32 mouse cellular contexts compared by ENCODE assay signal in the genomic region with DNA sequence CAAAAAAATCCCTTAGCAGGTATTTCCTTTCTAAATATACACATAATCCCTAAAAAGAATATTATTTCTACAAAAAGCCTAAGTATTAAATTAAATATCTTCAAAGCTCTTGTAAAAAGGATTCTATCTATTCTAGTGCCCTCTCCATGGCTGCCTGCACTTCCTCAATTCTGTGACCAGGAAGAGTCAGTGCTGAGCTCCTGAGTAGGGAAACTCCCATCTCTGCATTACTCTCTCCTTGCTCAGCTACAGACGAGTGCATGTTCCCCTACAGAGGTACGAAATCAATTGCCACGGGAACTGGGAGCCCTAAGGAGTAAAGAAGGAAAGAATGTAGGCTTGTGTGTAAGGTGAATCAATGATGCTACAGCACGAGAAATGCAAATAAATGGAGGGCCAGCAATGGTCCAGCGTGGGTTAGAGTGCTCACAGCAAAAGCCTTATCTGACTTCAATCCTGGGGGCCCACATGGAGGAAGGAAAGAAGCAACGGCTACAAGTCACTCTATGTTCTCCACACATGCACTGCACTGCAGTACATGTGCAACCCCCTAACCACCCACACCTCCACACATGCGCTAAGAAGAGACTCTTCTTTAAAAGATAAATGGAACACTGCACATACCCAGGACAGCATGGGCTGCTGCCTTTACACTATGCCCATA. TPM values are rescaled to one million over a fixed set of nuclear protein-coding genes. Genes with fewer than 3 reads are reported as not detected.
DNase-seq lines count a peak whose midpoint lies in the region; ATAC-seq and TF ChIP-seq lines count a peak whose summit lies in the region.
"Had no signal": no experiment of that assay in that cellular context is flagged by ENCODE, and none has a peak within 500 bp of the region (broad histone marks: within the 10 kb centered on the region; RNA-seq: fewer than 3 reads in every experiment).

No protein-coding gene starts in this region.

- TF ChIP-seq RAD21 in CH12.LX (IDR thresholded peaks at IDR 0.05; ENCODE audit: low read depth, low read length), result no peak

- H3K9ac ChIP-seq in CH12.LX (ENCODE audit: insufficient read depth, low read depth), result no peak overlapping the region
- H3K9ac ChIP-seq in liver, embryonic 15.5 days, result no peak overlapping the region
- H3K9ac ChIP-seq in lung, postnatal 0 days (replicated peaks; ENCODE audit: low read depth), result no peak overlapping the region
- H3K9ac ChIP-seq: embryonic facial prominence, embryonic 12.5 days; heart, embryonic 13.5 days; hindbrain, embryonic 15.5 days; kidney, embryonic 15.5 days; lung, embryonic 14.5 days; midbrain, embryonic 13.5 days; stomach, embryonic 15.5 days had no signal

- 22% methylated on average over 7 of the region's 7 CpGs for WGBS in liver, embryonic 15.5 days (ENCODE audit: insufficient replicate concordance)
- 48% methylated on average over 7 of the region's 7 CpGs for WGBS in lung, postnatal 0 days

- H3K36me3 ChIP-seq in CH12.LX (replicated peaks in 1 of 2; ENCODE audit: control insufficient read depth in 1 of 2, insufficient read depth in 1 of 2, low read length in 1 of 2), result no peaks in the 10 kb centered on the region
- H3K36me3 ChIP-seq in liver, embryonic 15.5 days (replicated peaks), result no peaks in the 10 kb centered on the region
- H3K36me3 ChIP-seq in splenic B cell, adult 2 months (ENCODE audit: control insufficient read depth, insufficient read depth, low read length, poor library complexity, severe bottlenecking), result no peaks in the 10 kb centered on the region
- H3K36me3 ChIP-seq in lung, postnatal 0 days (ENCODE audit: insufficient read depth, low read length), result no peaks in the 10 kb centered on the region
- H3K36me3 ChIP-seq: embryonic facial prominence, embryonic 12.5 days; heart, embryonic 13.5 days; hindbrain, embryonic 10.5 days; hindbrain, embryonic 15.5 days; kidney, embryonic 15.5 days; midbrain, embryonic 13.5 days; stomach, embryonic 15.5 days had no signal

- ATAC-seq in common myeloid progenitor, adult 5-6 weeks (replicated peaks; ENCODE audit: low read depth, poor library complexity, severe bottlenecking), result peak; percentile 90
- peak; percentile 42; the same call in 1 of the 2 replicates for ATAC-seq in liver, embryonic 15.5 days (ENCODE audit: insufficient read depth)
- ATAC-seq in lung, postnatal 0 days, result no peak
- ATAC-seq: activated CD4-positive, CD25-positive, alpha-beta regulatory T cell, adult 4 months; forebrain, embryonic 14.5 days; midbrain, embryonic 13.5 days had no signal

- DNase-seq in CH12.LX (ENCODE audit: extremely low read depth), result peak; percentile 58
- DNase-seq in splenic B cell, adult 2 months (ENCODE audit: low read depth, low spot score), result peak; percentile 31
- DNase-seq in lung, postnatal 0 days (ENCODE audit: low spot score), result no peak
- DNase-seq in kidney, postnatal 4 days, result no peak
- DNase-seq in embryo, embryonic 9.5 days (ENCODE audit: extremely low spot score), result no peak
- DNase-seq: adrenal gland, adult 8-10 months; cerebellum, adult 2 months; cerebellum, postnatal 14 days; gastrocnemius, adult 2 months; gastrocnemius, postnatal 36 days; heart, postnatal 10 days; kidney, adult 18-20 months; kidney, postnatal 25 days; left cerebral cortex, postnatal 4 days; lung, embryonic 14.5 days; right cerebral cortex, postnatal 14 days; thymus, postnatal 14 days had no signal

- H3K27ac ChIP-seq in CH12.LX (ENCODE audit: insufficient read depth, low read depth), result no peak overlapping the region
- H3K27ac ChIP-seq in liver, embryonic 15.5 days (replicated peaks), result no peak overlapping the region
- H3K27ac ChIP-seq in lung, postnatal 0 days (ENCODE audit: low read length), result no peak overlapping the region
- H3K27ac ChIP-seq: embryonic facial prominence, embryonic 12.5 days; gastrocnemius, adult 2 months; heart, embryonic 13.5 days; hindbrain, embryonic 10.5 days; hindbrain, embryonic 15.5 days; kidney, embryonic 15.5 days; layer of hippocampus, adult 2 months; left cerebral cortex, adult 2 months; midbrain, embryonic 13.5 days; stomach, embryonic 15.5 days had no signal

- no peak for TF ChIP-seq CTCF in CH12.LX (conservative IDR thresholded peaks at IDR 0.05 in 1 of 2, IDR thresholded peaks at IDR 0.05 in 1 of 2; ENCODE audit: low read depth in 2 of 2, low read length in 2 of 2)
- no peak for TF ChIP-seq CTCF in lung, postnatal 0 days (IDR thresholded peaks at IDR 0.05)

- in situ Hi-C loops in CH12.LX (cut with MboI; ENCODE audit: low pct_ligation_motif_present, low pct_unique_long_range_greater_than_20kb, low sequenced_read_pairs), result no loop called here

- TF ChIP-seq EP300 in CH12.LX (IDR thresholded peaks at IDR 0.05; ENCODE audit: low read length), result no peak
- TF ChIP-seq EP300 in lung, postnatal 0 days (IDR thresholded peaks at IDR 0.05), result no peak

- peaks cover 4 to 20% of the 10 kb centered on the region in 2 experiments; a peak in 3 of 4 replicates for H3K4me1 ChIP-seq in CH12.LX (ENCODE audit: control insufficient read depth in 1 of 2, insufficient read depth in 2 of 2)
- peaks cover 20% of the 10 kb centered on the region for H3K4me1 ChIP-seq in liver, embryonic 15.5 days (replicated peaks)
- H3K4me1 ChIP-seq in lung, postnatal 0 days (ENCODE audit: insufficient read depth, low read depth, low read length), result no peaks in the 10 kb centered on the region
- H3K4me1 ChIP-seq: embryonic facial prominence, embryonic 12.5 days; heart, embryonic 13.5 days; hindbrain, embryonic 10.5 days; hindbrain, embryonic 15.5 days; kidney, embryonic 15.5 days; midbrain, embryonic 13.5 days; stomach, embryonic 15.5 days had no signal

- TF ChIP-seq POLR2A in CH12.LX (IDR thresholded peaks at IDR 0.05; ENCODE audit: low read depth, low read length), result no peak

- H3K4me2 ChIP-seq in CH12.LX (ENCODE audit: insufficient read depth, low read depth, poor library complexity, severe bottlenecking), result peak overlapping the region; percentile 21; the same call in 1 of the 2 replicates
- H3K4me2 ChIP-seq in liver, embryonic 15.5 days, result peak overlapping the region; percentile 16; the same call in 1 of the 2 replicates
- H3K4me2 ChIP-seq in lung, postnatal 0 days (replicated peaks; ENCODE audit: low read depth, low read length), result no peak overlapping the region
- H3K4me2 ChIP-seq: embryonic facial prominence, embryonic 12.5 days; heart, embryonic 13.5 days; hindbrain, embryonic 15.5 days; kidney, embryonic 15.5 days; lung, embryonic 14.5 days; midbrain, embryonic 13.5 days; stomach, embryonic 15.5 days had no signal

- no peaks in the 10 kb centered on the region for H3K9me3 ChIP-seq in CH12.LX (replicated peaks; ENCODE audit: low read length)
- no peaks in the 10 kb centered on the region for H3K9me3 ChIP-seq in liver, embryonic 15.5 days (replicated peaks)
- no peaks in the 10 kb centered on the region for H3K9me3 ChIP-seq in lung, postnatal 0 days (ENCODE audit: low read length)
- H3K9me3 ChIP-seq: embryonic facial prominence, embryonic 12.5 days; heart, embryonic 13.5 days; hindbrain, embryonic 10.5 days; hindbrain, embryonic 15.5 days; kidney, embryonic 15.5 days; midbrain, embryonic 13.5 days; stomach, embryonic 15.5 days had no signal

- H3K4me3 ChIP-seq in CH12.LX (replicated peaks in 1 of 3; ENCODE audit: low read depth in 2 of 3, low read length in 2 of 3, poor library complexity in 1 of 3), result no peak overlapping the region
- no peak overlapping the region for H3K4me3 ChIP-seq in liver, embryonic 15.5 days (replicated peaks)
- H3K4me3 ChIP-seq in lung, postnatal 0 days (ENCODE audit: low read depth, low read length), result no peak overlapping the region
- H3K4me3 ChIP-seq: embryonic facial prominence, embryonic 12.5 days; gastrocnemius, adult 2 months; heart, embryonic 13.5 days; hindbrain, embryonic 10.5 days; hindbrain, embryonic 15.5 days; kidney, embryonic 15.5 days; layer of hippocampus, adult 2 months; left cerebral cortex, adult 2 months; midbrain, embryonic 13.5 days; stomach, embryonic 15.5 days had no signal

- H3K79me2 ChIP-seq in CH12.LX (replicated peaks; ENCODE audit: control insufficient read depth, extremely low read depth, insufficient read depth, poor library complexity, severe bottlenecking), result no peaks in the 10 kb centered on the region

- H3K27me3 ChIP-seq in CH12.LX (replicated peaks), result no peaks in the 10 kb centered on the region
- H3K27me3 ChIP-seq in liver, embryonic 15.5 days, result no peaks in the 10 kb centered on the region
- no peaks in the 10 kb centered on the region for H3K27me3 ChIP-seq in splenic B cell, adult 2 months (ENCODE audit: control insufficient read depth, insufficient read depth, low read length, poor library complexity, severe bottlenecking)
- no peaks in the 10 kb centered on the region for H3K27me3 ChIP-seq in lung, postnatal 0 days (replicated peaks; ENCODE audit: insufficient read depth, low read length)
- H3K27me3 ChIP-seq: embryonic facial prominence, embryonic 12.5 days; heart, embryonic 13.5 days; hindbrain, embryonic 15.5 days; kidney, embryonic 15.5 days; midbrain, embryonic 13.5 days; stomach, embryonic 15.5 days had no signal

- dilution Hi-C loops in CH12.LX (cut with MboI; ENCODE audit: extremely low pct_ligation_motif_present, extremely low pct_unique_long_range_greater_than_20kb, low sequenced_read_pairs), result no loop called here

TF ChIP-seq in CH12.LX, 34 proteins besides CTCF, POLR2A, EP300 and RAD21 (continues in another document):
- TF ChIP-seq RCOR1 (conservative IDR thresholded peaks at IDR 0.05; ENCODE audit: low read depth, low read length) (no peak), GABPA (IDR thresholded peaks at IDR 0.05; ENCODE audit: insufficient replicate concordance, low read depth, low read length) (no peak)

RNA-seq across cellular contexts. Expression of a gene that starts 17.0 kb away (rescaled TPM):
- total RNA-seq in CH12.LX (2012; rRNA removed) (0.04 and 0.08 TPM in 2 replicates), CH12.LX (2014; rRNA removed) (0.35 and 0.49 TPM in 2 replicates)
- polyA plus RNA-seq in CH12.LX (2012; ENCODE audit: insufficient read length, low read depth), result 0.27 and 0.40 TPM in 2 replicates
- 1.3 and 3.7 TPM in 2 replicates for total RNA-seq in common myeloid progenitor, adult 5-6 weeks (2017)
- polyA plus RNA-seq in liver, embryonic 15.5 days (2015; fragmentation: Nextera tagmentation; extraction: Ambion mirVana), result 0.23 and 0.33 TPM in 2 replicates
- 0.11 and 0.17 TPM in 2 replicates for polyA plus RNA-seq in lung, postnatal 0 days (2015; fragmentation: Nextera tagmentation; extraction: Ambion mirVana)
- total RNA-seq: gastrocnemius, adult 2 months; gastrocnemius, postnatal 36 days had no signal
- polyA plus RNA-seq: activated CD4-positive, CD25-positive, alpha-beta regulatory T cell, adult 4 months; small intestine, adult 2 months had no signal

RNA-seq across cellular contexts. Expression of a gene that starts 25.2 kb away (rescaled TPM):
- total RNA-seq in CH12.LX (2012; rRNA removed), result 8.6 and 10.0 TPM in 2 replicates
- total RNA-seq in CH12.LX (2014; rRNA removed), result 7.8 and 8.4 TPM in 2 replicates
- 9.6 and 10.4 TPM in 2 replicates for polyA plus RNA-seq in CH12.LX (2012; ENCODE audit: insufficient read length, low read depth)
- 29.5 and 43.1 TPM in 2 replicates for total RNA-seq in common myeloid progenitor, adult 5-6 weeks (2017)
- 12.2 and 15.2 TPM in 2 replicates for polyA plus RNA-seq in liver, embryonic 15.5 days (2015; fragmentation: Nextera tagmentation; extraction: Ambion mirVana)
- 15.3 and 15.7 TPM in 2 replicates for polyA plus RNA-seq in lung, postnatal 0 days (2015; fragmentation: Nextera tagmentation; extraction: Ambion mirVana)

RNA-seq across cellular contexts. Expression of a gene that starts 41.1 kb away (rescaled TPM):
- total RNA-seq in CH12.LX (2012; rRNA removed), result not detected in 2 replicates
- not detected in 2 replicates for total RNA-seq in CH12.LX (2014; rRNA removed)
- not detected in 2 replicates for polyA plus RNA-seq in CH12.LX (2012; ENCODE audit: insufficient read length, low read depth)
- 7.0 and 9.2 TPM in 2 replicates for total RNA-seq in common myeloid progenitor, adult 5-6 weeks (2017)
- polyA plus RNA-seq in liver, embryonic 15.5 days (2015; fragmentation: Nextera tagmentation; extraction: Ambion mirVana), result 0.07 and 0.08 TPM in 2 replicates
- 0.04 TPM in 1 of 2 replicates, not detected in the other for polyA plus RNA-seq in lung, postnatal 0 days (2015; fragmentation: Nextera tagmentation; extraction: Ambion mirVana)
- total RNA-seq: gastrocnemius, postnatal 36 days; heart, adult 8-10 months; left cerebral cortex, postnatal 4 days had no signal
- polyA plus RNA-seq: hindbrain, embryonic 10.5 days; lung, embryonic 14.5 days; midbrain, embryonic 13.5 days; small intestine, adult 2 months had no signal

Comparison
In these comparisons a context has a peak if more than half of its experiments do, and no peak if none do; other contexts are left out.
1. DNase-seq: peak in CH12.LX (single experiment) and splenic B cell, adult 2 months (single experiment); none in lung, postnatal 0 days (single experiment), kidney, postnatal 4 days (0 of 2) and embryo, embryonic 9.5 days (single experiment).